Mouse (Mus musculus): Measurements from ENCODE around the gene Pde4dip.

Gene Pde4dip

DNA sequence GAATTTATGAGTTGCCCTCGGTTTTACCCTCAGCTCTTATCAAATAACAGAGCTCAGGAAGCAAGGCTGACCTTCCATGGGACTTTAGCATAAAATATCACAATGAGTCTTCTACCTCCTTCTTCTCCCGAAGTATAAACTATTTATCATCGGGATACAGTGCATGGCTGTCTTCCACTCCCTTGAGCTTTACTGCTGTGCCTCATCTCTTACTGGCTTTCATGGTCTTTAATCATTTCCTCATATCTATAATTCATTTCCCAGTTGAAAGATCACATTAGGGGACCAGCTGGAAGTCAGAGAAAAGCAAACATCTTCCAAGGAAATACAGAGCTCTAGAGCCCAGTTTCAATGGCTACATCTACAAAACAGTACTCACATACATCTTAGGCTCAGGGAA lies 239.5 kb downstream of the Pde4dip start:
- no peak for DNase-seq (ENCODE audit: low spot score)

DNA sequence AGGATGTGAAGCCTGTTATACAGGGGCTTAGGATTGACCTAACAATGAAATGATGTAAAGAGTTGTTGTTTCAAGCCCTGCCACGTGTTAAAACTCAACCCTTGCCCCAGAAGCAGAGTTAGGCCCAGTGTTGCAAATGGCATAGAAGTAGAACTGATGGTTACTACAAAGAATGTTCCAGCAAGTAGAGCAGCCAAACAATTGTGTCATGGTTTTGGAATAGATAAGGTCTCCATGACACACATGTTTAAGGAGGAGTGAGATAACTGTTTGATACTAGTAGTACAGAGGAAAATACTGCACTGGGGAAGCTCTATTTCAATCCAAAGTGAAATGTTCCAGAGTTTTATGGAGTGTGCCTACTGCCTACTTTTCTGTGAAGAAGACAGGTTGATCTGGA lies 240.0 kb downstream of the Pde4dip start:
- no peak for DNase-seq (ENCODE audit: low spot score)

GRCm38 (mm10) chr3:97642001-97642400 lies 246.5 kb downstream of the Pde4dip start:
- DNase-seq (ENCODE audit: low spot score), result no peak

DNA sequence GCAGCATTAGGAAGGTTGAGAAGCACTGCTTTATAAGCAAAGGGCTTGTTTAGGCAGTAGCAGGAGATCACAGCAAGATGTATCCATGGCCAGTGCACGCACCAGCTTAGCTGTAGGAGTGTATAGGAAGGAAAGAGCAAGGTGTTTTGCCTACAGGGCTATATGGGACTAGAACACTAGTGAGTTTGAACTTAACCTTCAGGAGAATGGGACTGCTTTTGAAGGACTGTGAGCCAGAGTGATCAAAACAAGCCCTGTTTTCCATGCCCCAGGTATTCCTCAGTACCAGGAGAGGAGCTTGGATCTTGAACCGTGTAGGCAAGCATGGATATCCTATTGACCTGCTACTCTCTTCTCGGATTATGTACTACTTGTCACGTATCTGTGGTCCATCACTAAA lies 247.1 kb downstream of the Pde4dip start:
- DNase-seq (ENCODE audit: low spot score), result no peak
